Mouse (Mus musculus): Measurements from ENCODE around the gene Zpbp2. TPM values are rescaled to one million over a fixed set of nuclear protein-coding genes. Genes with fewer than 3 reads are reported as not detected.

Gene Zpbp2
- 0.43 and 0.64 TPM in 2 replicates for polyA plus RNA-seq (2015; fragmentation: Nextera tagmentation; extraction: Ambion mirVana)

GRCm38 (mm10) chr11:98550975-98551828, at the start of gene Zpbp2:
Zpbp2 (plus strand) TSS chr11:98551097.
- no peaks in the 10 kb centered on the region for H3K36me3 ChIP-seq (ENCODE audit: insufficient read depth, low read length)
- peak within 1 kb of the TSS; percentile 58 for H3K4me3 ChIP-seq (replicated peaks; ENCODE audit: low read depth, low read length)
- DNase-seq (ENCODE audit: low spot score): peak; percentile 95
- no peaks in the 10 kb centered on the region for H3K9me3 ChIP-seq (replicated peaks; ENCODE audit: low read length)
- TF ChIP-seq CTCF (IDR thresholded peaks at IDR 0.05; ENCODE audit: low read depth): 0 out of 2 replicates have a peak, but pooled peaks have one; percentile 21
- H3K27me3 ChIP-seq (ENCODE audit: insufficient read depth, low read length): peaks cover 12% of the 10 kb centered on the region; the same call in 1 of the 2 replicates
- 0 out of 2 replicates have a peak within 1 kb of the TSS, but pooled peaks have one; percentile 32 for H3K27ac ChIP-seq
- peak; percentile 93 for ATAC-seq (replicated peaks; ENCODE audit: low FRiP score, low read depth)
- peak within 1 kb of the TSS; percentile 57 for H3K9ac ChIP-seq (ENCODE audit: low read depth, low read length)
- under 1% methylated on average over 51 of the region's 51 CpGs for WGBS
- H3K4me2 ChIP-seq (ENCODE audit: low read length): peak within 1 kb of the TSS; percentile 80
- peaks cover 6% of the 10 kb centered on the region; the same call in 1 of the 2 replicates for H3K4me1 ChIP-seq (replicated peaks; ENCODE audit: insufficient read depth, low read length)

GRCm38 (mm10) chr11:98504926-98505325, 46.0 kb upstream of the Zpbp2 start:
- Histone ChIP-seq H3K9me3 (replicated peaks; ENCODE audit: low read length) (no peaks in the 10 kb centered on the region), H3K4me2 (ENCODE audit: low read length) (no peak overlapping the region), H3K4me1 (replicated peaks; ENCODE audit: insufficient read depth, low read length) (no peaks in the 10 kb centered on the region), H3K36me3 (ENCODE audit: insufficient read depth, low read length) (no peaks in the 10 kb centered on the region), H3K9ac (ENCODE audit: low read depth, low read length) (no peak overlapping the region), H3K27me3 (ENCODE audit: insufficient read depth, low read length) (no peaks in the 10 kb centered on the region), H3K27ac (no peak overlapping the region), H3K4me3 (replicated peaks; ENCODE audit: low read depth, low read length) (no peak overlapping the region)
- no peak for ATAC-seq (replicated peaks; ENCODE audit: low FRiP score, low read depth)
- peak; percentile 54 for DNase-seq (ENCODE audit: low spot score)
- no peak for TF ChIP-seq CTCF (IDR thresholded peaks at IDR 0.05; ENCODE audit: low read depth)
- 33% methylated on average over 3 of the region's 3 CpGs for WGBS

- Histone ChIP-seq H3K36me3 (ENCODE audit: insufficient read depth, low read length) (no peaks in the 10 kb centered on the region), H3K4me3 (replicated peaks; ENCODE audit: low read depth, low read length) (no peak overlapping the region), H3K9me3 (replicated peaks; ENCODE audit: low read length) (no peaks in the 10 kb centered on the region), H3K27me3 (ENCODE audit: insufficient read depth, low read length) (no peaks in the 10 kb centered on the region), H3K4me1 (replicated peaks; ENCODE audit: insufficient read depth, low read length) (no peaks in the 10 kb centered on the region), H3K9ac (ENCODE audit: low read depth, low read length) (no peak overlapping the region), H3K27ac (no peak overlapping the region), H3K4me2 (ENCODE audit: low read length) (no peak overlapping the region)
- no peak for TF ChIP-seq CTCF (IDR thresholded peaks at IDR 0.05; ENCODE audit: low read depth)
- WGBS: 79% methylated on average over 7 of the region's 7 CpGs
- ATAC-seq (replicated peaks; ENCODE audit: low FRiP score, low read depth): no peak
- DNase-seq (ENCODE audit: low spot score): no peak
Observed at GRCm38 (mm10) chr11:98509434-98509833, 41.5 kb upstream of the Zpbp2 start.

- Histone ChIP-seq H3K4me2 (ENCODE audit: low read length) (no peak overlapping the region), H3K4me3 (replicated peaks; ENCODE audit: low read depth, low read length) (no peak overlapping the region), H3K36me3 (ENCODE audit: insufficient read depth, low read length) (no peaks in the 10 kb centered on the region), H3K27ac (no peak overlapping the region), H3K9ac (ENCODE audit: low read depth, low read length) (no peak overlapping the region), H3K4me1 (replicated peaks; ENCODE audit: insufficient read depth, low read length) (no peaks in the 10 kb centered on the region), H3K9me3 (replicated peaks; ENCODE audit: low read length) (no peaks in the 10 kb centered on the region), H3K27me3 (ENCODE audit: insufficient read depth, low read length) (no peaks in the 10 kb centered on the region)
- TF ChIP-seq CTCF (IDR thresholded peaks at IDR 0.05; ENCODE audit: low read depth): no peak
- WGBS: 61% methylated on average over 8 of the region's 8 CpGs
- ATAC-seq (replicated peaks; ENCODE audit: low FRiP score, low read depth): no peak
- DNase-seq (ENCODE audit: low spot score): no peak
Observed at GRCm38 (mm10) chr11:98510125-98510524, 40.8 kb upstream of the Zpbp2 start.

GRCm38 (mm10) chr11:98512881-98513280, 38.0 kb upstream of the Zpbp2 start:
- H3K27ac ChIP-seq: no peak overlapping the region
- H3K9ac ChIP-seq (ENCODE audit: low read depth, low read length): no peak overlapping the region
- H3K4me1 ChIP-seq (replicated peaks; ENCODE audit: insufficient read depth, low read length): no peaks in the 10 kb centered on the region
- no peak overlapping the region for H3K4me2 ChIP-seq (ENCODE audit: low read length)
- H3K4me3 ChIP-seq (replicated peaks; ENCODE audit: low read depth, low read length): no peak overlapping the region
- ATAC-seq (replicated peaks; ENCODE audit: low FRiP score, low read depth) (no peak), DNase-seq (ENCODE audit: low spot score) (no peak)
- no peaks in the 10 kb centered on the region for H3K9me3 ChIP-seq (replicated peaks; ENCODE audit: low read length)
- H3K27me3 ChIP-seq (ENCODE audit: insufficient read depth, low read length): no peaks in the 10 kb centered on the region
- no peaks in the 10 kb centered on the region for H3K36me3 ChIP-seq (ENCODE audit: insufficient read depth, low read length)
- WGBS: 95% methylated on average over 13 of the region's 13 CpGs
- no peak for TF ChIP-seq CTCF (IDR thresholded peaks at IDR 0.05; ENCODE audit: low read depth)

- Histone ChIP-seq H3K36me3 (ENCODE audit: insufficient read depth, low read length) (no peaks in the 10 kb centered on the region), H3K9me3 (replicated peaks; ENCODE audit: low read length) (no peaks in the 10 kb centered on the region), H3K4me2 (ENCODE audit: low read length) (no peak overlapping the region), H3K4me3 (replicated peaks; ENCODE audit: low read depth, low read length) (no peak overlapping the region), H3K4me1 (replicated peaks; ENCODE audit: insufficient read depth, low read length) (no peaks in the 10 kb centered on the region), H3K27ac (no peak overlapping the region), H3K27me3 (ENCODE audit: insufficient read depth, low read length) (no peaks in the 10 kb centered on the region), H3K9ac (ENCODE audit: low read depth, low read length) (no peak overlapping the region)
- no peak for DNase-seq (ENCODE audit: low spot score)
- ATAC-seq (replicated peaks; ENCODE audit: low FRiP score, low read depth): no peak
- no peak for TF ChIP-seq CTCF (IDR thresholded peaks at IDR 0.05; ENCODE audit: low read depth)
- WGBS: 73% methylated on average over 6 of the region's 6 CpGs
Observed at GRCm38 (mm10) chr11:98513356-98513936, 37.5 kb upstream of the Zpbp2 start.
